8 mouse cellular contexts compared by ENCODE assay signal in the genomic region with DNA sequence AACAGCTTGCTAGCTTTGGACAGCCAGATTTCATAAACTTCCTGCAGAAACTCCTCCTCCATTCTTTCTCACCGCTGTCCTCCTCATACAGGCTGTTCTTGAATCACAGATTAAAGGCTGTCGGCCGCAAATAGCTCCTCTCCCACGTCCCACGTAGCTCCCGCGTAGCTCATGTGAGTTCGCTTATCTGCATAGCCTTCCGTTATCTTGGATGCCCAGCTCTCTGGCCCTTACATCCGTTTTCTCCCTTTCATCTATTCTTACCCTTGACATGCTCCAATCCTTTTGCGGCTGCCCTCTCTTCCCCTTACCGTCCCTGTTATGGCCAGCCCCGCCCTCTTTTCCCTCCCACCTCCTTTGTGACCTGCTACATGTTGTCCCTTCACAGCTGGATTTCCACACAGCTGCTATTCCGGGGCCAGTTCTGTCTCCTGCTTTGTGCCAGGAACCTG. TPM values are rescaled to one million over a fixed set of nuclear protein-coding genes. Genes with fewer than 3 reads are reported as not detected.
A peak's percentile ranks its signal among the peaks of the same experiment; 100 is the strongest.
DNase-seq lines count a peak whose midpoint lies in the region; ATAC-seq lines count a peak whose summit lies in the region.

No protein-coding gene starts in this region.

- ATAC-seq in frontal cortex, adult (ENCODE audit: low TSS enrichment), result peak; percentile 83
- ATAC-seq in inflammation-experienced regulatory T-cells, adult 6 months, result peak; percentile 61

- peak; percentile 18 for DNase-seq in thymus, postnatal 0 days (ENCODE audit: low spot score)
- DNase-seq in thymus, postnatal 25 days, result no peak
- DNase-seq in lung, postnatal 14 days, result peak; percentile 55
- DNase-seq in right cerebral cortex, postnatal 36 days (ENCODE audit: low spot score in 2 of 2), result peak; percentile 74 to 82
- DNase-seq in spleen, postnatal 10 days (ENCODE audit: low spot score in 2 of 2), result no peak
- DNase-seq in Muller cell, postnatal 12 days (ENCODE audit: inconsistent ontology term), result no peak

RNA-seq across cellular contexts. Expression of a gene that starts 20.5 kb away (rescaled TPM):
- polyA plus RNA-seq in thymus, postnatal 0 days (2015; fragmentation: Nextera tagmentation; extraction: Ambion mirVana), result 34.3 and 35.0 TPM in 2 replicates
- 10 to 100 TPM; 16.1 to 16.8 (median 16.8) TPM for polyA plus RNA-seq in inflammation-experienced regulatory T-cells, adult 6 months (2017; shearing (Covaris generic))

Comparison
In these comparisons a context has a peak if more than half of its experiments do, and no peak if none do; other contexts are left out.
1. DNase-seq: peak in thymus, postnatal 0 days (single experiment), lung, postnatal 14 days (single experiment) and right cerebral cortex, postnatal 36 days (2 of 2); none in thymus, postnatal 25 days (single experiment), spleen, postnatal 10 days (0 of 2) and Muller cell, postnatal 12 days (single experiment).